Mouse (Mus musculus) lung, adult 2 months (tissue): ENCODE results near the gene Baiap2l1.

Experiments used
- CTCF ChIP-seq: fragments of 200-500 bp; IDR thresholded peaks from 2 replicates; pipeline ENCODE4 v1.5.1; 2011; ENCODE audit warnings: mild to moderate bottlenecking, low read length, control low read depth; ENCODE audit not compliant: insufficient read depth
- POLR2A ChIP-seq: fragments of 200-500 bp; IDR thresholded peaks from 2 replicates; pipeline ENCODE4 v1.6.1; 2011; ENCODE audit warnings: low read depth, mild to moderate bottlenecking, control low read depth, low read length, borderline replicate concordance; ENCODE audit errors: extremely low read depth

DNA sequence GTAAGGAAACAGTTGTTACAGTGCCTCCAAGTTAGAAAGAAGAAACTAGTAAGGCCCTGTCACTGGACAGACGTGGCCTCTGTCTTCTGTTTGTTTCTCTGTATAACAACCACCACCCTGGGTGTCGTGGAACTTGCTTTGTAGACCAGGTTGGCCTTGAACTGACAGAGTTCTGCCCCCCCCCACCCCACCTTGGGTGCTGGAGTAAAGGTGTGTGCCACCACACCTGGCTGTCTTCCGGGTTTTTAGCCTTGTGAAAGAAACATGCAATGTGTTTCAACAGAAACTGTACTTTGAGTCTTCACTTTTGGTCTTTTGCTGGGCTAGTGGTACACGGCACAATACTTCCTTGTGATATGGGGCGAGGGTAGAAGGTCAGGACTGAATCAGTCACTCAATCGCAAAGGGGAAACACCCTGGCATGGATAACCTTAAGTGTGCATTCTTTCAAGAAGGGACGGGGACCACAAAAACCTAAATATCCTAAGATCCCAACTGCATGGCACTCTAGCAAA is 61.8 kb downstream of the Baiap2l1 start:
- no peak for TF ChIP-seq CTCF
- no peak for TF ChIP-seq POLR2A
